Mouse (Mus musculus) ZHBTc4 (cell line): ENCODE results near the gene Vmn2r14.
"Not testable (repeated sequence)": the region's sequence is repeated elsewhere in the genome, so short reads cannot be mapped to it uniquely, and the experiment has no call there.

Source experiments
- DNase-seq: peaks from one replicate; pipeline ENCODE4 v3.0.0-alpha.2; 2011; ENCODE audit warnings: low read depth, low spot score

Vmn2r14 gene

DNA sequence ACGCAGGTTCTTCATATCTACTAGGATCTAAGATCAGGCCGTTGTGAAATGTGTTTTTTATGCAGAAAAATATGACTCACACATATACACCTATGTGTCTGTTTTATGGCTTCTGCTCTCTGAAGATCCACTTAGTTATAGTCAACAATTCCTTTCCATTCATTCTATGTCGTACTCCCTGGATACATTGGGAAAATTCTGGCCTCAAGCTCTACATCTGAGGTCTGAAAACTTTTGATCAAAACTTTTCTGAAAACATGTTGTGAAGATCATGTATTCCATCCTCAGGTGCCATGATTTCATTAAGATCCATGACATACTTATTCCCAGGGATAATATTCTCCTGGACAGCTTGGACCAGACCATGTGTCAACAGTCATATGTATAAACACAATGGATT is at the start of gene Vmn2r14:
Gene Vmn2r14 (minus strand): TSS at position 101 of the 400 bp plus-strand sequence.
- no peak for DNase-seq

DNA sequence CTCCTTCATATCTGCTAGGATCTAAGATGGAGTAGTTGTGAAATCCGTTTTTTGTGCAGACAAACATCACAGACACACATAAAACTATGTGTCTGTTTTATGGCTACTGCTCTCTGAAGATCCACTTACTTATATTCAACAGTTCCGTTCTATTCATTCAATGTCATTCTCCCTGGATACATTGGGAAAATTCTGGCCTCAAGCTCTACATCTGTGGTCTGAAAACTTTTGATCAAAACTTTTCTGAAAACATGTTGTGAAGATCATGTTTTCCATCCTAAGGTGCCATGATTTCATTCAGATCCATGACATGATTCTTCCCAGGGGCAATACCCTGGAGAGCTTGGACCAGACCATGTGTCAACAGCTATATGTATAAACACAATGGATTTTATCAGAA is 32.4 kb downstream of the Vmn2r14 start, which contains the start of gene Vmn2r13:
Gene Vmn2r13 (minus strand): TSS at position 101 of the 400 bp plus-strand sequence.
- DNase-seq: not testable (repeated sequence)

DNA sequence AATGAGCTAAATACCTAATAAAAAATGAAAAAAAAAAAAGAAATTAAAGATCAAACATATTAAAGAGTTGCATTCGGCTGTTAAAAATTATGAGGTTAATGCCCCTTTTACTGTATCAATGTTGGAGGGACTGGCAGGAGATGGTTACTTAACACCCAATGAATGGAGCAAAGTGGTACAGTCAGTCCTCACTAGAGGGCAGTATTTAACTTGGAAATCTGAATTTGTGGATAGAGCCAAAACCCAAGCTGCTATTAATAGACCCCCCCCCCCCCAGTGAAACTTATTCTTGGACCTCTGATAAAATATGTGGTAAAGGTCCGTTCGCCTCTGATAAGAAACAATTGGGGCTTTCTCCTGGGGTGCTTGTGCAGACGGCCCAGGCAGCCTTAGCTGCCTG is 57.7 kb downstream of the Vmn2r14 start:
- DNase-seq: not testable (repeated sequence)
